Mouse (Mus musculus) frontal cortex, postnatal 14 days (tissue): ENCODE results near the gene Cntfr.

ENCODE experiments used
- DNase-seq, 2 experiments: peaks; one replicate each; pipeline ENCODE4 v3.0.0; 2022; ENCODE audit warnings: low spot score in 2 of 2

Cntfr gene

DNA sequence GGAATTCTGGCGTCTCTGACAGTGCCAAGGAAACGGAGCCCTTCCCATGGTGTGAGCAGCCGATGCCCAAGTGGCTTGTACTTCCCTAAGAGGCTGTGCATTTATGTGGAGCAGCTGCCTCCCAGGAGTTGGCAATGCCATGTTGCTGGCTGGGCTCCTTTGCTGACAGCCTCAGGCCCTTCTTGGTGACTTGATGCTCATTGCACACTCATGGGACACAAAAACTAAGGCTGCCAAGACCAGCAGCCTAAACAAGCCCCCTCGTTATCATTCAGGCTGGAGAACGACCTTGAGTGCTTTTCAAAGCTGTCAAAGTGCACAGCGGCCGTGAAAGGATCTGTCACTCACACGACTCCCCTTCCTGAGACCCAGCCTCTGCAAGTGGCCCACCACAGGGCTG lies 84.7 kb downstream of the Cntfr start:
- DNase-seq: no peak

DNA sequence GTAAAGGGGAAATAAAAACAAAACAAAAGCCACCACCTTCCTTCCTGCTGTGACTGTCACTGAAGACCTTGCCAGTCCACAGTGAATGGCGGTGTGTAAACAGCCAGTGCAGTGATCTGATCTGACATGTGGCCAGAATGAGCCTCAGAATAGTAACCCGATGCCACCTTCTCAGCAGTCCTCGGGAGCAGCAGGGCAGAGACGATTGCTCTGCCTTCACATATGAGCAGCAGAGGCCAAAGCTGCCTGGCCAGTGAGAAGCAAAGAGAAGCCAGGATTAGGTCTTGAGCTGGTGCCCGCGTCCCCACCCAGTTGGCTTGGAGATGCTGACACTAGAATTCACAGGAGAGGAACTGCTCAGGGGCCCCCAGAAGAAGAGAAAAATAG lies 86.3 kb downstream of the Cntfr start:
- DNase-seq: no peak

DNA sequence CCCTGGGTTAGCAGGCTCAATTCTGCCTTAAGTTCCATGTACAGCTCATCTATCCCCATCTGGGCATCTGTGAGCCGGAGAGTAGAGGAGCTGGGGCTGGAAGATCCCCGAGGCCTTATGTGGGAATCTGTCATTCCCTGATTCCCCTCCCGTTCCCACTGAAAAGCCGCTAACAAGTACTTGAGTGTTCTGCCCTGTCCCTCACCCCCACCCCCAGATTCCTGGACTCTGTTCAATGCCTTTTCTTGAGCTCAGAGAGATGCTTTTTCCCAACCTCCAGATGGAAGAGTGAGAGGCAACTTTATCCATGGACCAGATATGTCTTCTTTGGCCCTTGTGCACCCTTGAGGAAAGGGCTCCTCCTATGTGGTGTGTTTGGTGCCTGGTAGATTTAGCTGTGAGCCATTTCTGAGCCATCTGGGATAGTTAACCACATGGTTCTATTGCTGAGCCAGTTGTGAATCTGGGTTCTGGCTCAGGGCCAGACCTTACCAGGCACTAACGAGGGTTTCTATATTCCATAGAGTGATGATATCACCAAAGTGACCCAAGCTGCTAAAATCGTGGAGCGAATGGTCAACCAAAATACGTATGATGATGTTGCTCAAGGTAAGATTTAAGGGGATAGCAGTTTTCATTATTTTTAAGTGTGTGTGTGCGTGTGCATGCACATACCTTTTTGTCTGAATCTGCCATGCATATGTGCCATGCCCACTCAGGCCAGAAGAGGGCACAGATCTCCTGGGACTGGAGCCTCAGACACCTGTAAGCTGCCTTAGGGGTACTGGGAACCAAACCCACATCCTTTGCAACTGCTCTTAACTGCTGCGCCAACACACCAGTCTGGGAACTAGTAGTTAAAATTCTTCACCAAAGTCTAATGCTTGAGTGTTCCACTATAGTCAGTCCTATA lies 87.0 kb downstream of the Cntfr start:
- DNase-seq: no peak
